Mouse (Mus musculus): ENCODE measurements around the gene Dlg4. TPM values are rescaled to one million over a fixed set of nuclear protein-coding genes. Genes with fewer than 3 reads are reported as not detected.

The Dlg4 gene
- total and polyA plus RNA-seq, 3 experiments = 1.1 to 14.0 (median 12.1) TPM

GRCm38 (mm10) chr11:70017199-70017767 is 541 bp downstream of the Dlg4 start:
- H3K4me1 ChIP-seq (ENCODE audit: insufficient read depth, low read depth, low read length) = peaks cover 70% of the 10 kb centered on the region
- H3K27me3 ChIP-seq (ENCODE audit: insufficient read depth, low read length) = peaks cover 5% of the 10 kb centered on the region; the same call in 1 of the 2 replicates
- H3K4me3 ChIP-seq (ENCODE audit: low read depth, low read length) = no peak overlapping the region
- TF ChIP-seq CTCF (IDR thresholded peaks at IDR 0.05; ENCODE audit: low read depth, low read length) = no peak
- TF ChIP-seq GATA1 (IDR thresholded peaks at IDR 0.05; ENCODE audit: borderline replicate concordance, low read length) = no peak
- TF ChIP-seq TAL1 (conservative IDR thresholded peaks at IDR 0.05; ENCODE audit: low read depth, low read length) = no peak
- TF ChIP-seq POLR2AphosphoS5 (IDR thresholded peaks at IDR 0.05; ENCODE audit: insufficient replicate concordance, low read depth, low read length) = no peak
- no peak for TF ChIP-seq GATA2 (IDR thresholded peaks at IDR 0.05; ENCODE audit: borderline replicate concordance, low read depth, low read length)
- no peak for DNase-seq (ENCODE audit: low spot score)
- no peak for ATAC-seq (ENCODE audit: extremely low read depth, insufficient number of reproducible peaks, low FRiP score, poor library complexity, severe bottlenecking)
- peaks cover 22% of the 10 kb centered on the region for H3K36me3 ChIP-seq (replicated peaks)
- no peaks in the 10 kb centered on the region for H3K9me3 ChIP-seq (replicated peaks)

GRCm38 (mm10) chr11:70018131-70018990 is 1.6 kb downstream of the Dlg4 start:
- DNase-seq (ENCODE audit: low spot score) (no peak), ATAC-seq (ENCODE audit: extremely low read depth, insufficient number of reproducible peaks, low FRiP score, poor library complexity, severe bottlenecking) (no peak)
- peaks cover 6% of the 10 kb centered on the region for H3K27me3 ChIP-seq (ENCODE audit: insufficient read depth, low read length)
- H3K9me3 ChIP-seq (replicated peaks) = no peaks in the 10 kb centered on the region
- H3K36me3 ChIP-seq (replicated peaks) = peaks cover 12% of the 10 kb centered on the region
- TF ChIP-seq POLR2AphosphoS5 (IDR thresholded peaks at IDR 0.05; ENCODE audit: insufficient replicate concordance, low read depth, low read length) = no peak
- TF ChIP-seq GATA1 (IDR thresholded peaks at IDR 0.05; ENCODE audit: borderline replicate concordance, low read length) = no peak
- TF ChIP-seq CTCF (IDR thresholded peaks at IDR 0.05; ENCODE audit: low read depth, low read length) = no peak
- no peak for TF ChIP-seq GATA2 (IDR thresholded peaks at IDR 0.05; ENCODE audit: borderline replicate concordance, low read depth, low read length)
- TF ChIP-seq TAL1 (conservative IDR thresholded peaks at IDR 0.05; ENCODE audit: low read depth, low read length) = no peak
- peaks cover 70% of the 10 kb centered on the region for H3K4me1 ChIP-seq (ENCODE audit: insufficient read depth, low read depth, low read length)
- peak overlapping the region; percentile 64 for H3K4me3 ChIP-seq (ENCODE audit: low read depth, low read length)

- H3K9me3 ChIP-seq (replicated peaks) = no peaks in the 10 kb centered on the region
- no peaks in the 10 kb centered on the region for H3K36me3 ChIP-seq (replicated peaks)
- H3K4me1 ChIP-seq (ENCODE audit: insufficient read depth, low read depth, low read length) = peaks cover 62% of the 10 kb centered on the region
- H3K4me3 ChIP-seq (ENCODE audit: low read depth, low read length) = no peak overlapping the region
- TF ChIP-seq TAL1 (conservative IDR thresholded peaks at IDR 0.05; ENCODE audit: low read depth, low read length) (no peak), POLR2AphosphoS5 (IDR thresholded peaks at IDR 0.05; ENCODE audit: insufficient replicate concordance, low read depth, low read length) (no peak), GATA2 (IDR thresholded peaks at IDR 0.05; ENCODE audit: borderline replicate concordance, low read depth, low read length) (no peak), CTCF (IDR thresholded peaks at IDR 0.05; ENCODE audit: low read depth, low read length) (no peak), GATA1 (IDR thresholded peaks at IDR 0.05; ENCODE audit: borderline replicate concordance, low read length) (no peak)
- H3K27me3 ChIP-seq (ENCODE audit: insufficient read depth, low read length) = peaks cover 18% of the 10 kb centered on the region
- ATAC-seq (ENCODE audit: extremely low read depth, insufficient number of reproducible peaks, low FRiP score, poor library complexity, severe bottlenecking) (no peak), DNase-seq (ENCODE audit: low spot score) (no peak)
These were observed 2.8 kb downstream of the Dlg4 start for GRCm38 (mm10) chr11:70019495-70020021.

GRCm38 (mm10) chr11:70020022-70020631 is 3.4 kb downstream of the Dlg4 start:
- no peak for TF ChIP-seq GATA1 (IDR thresholded peaks at IDR 0.05; ENCODE audit: borderline replicate concordance, low read length)
- no peak for TF ChIP-seq GATA2 (IDR thresholded peaks at IDR 0.05; ENCODE audit: borderline replicate concordance, low read depth, low read length)
- TF ChIP-seq POLR2AphosphoS5 (IDR thresholded peaks at IDR 0.05; ENCODE audit: insufficient replicate concordance, low read depth, low read length) = no peak

GRCm38 (mm10) chr11:70020731-70021263 is 4.1 kb downstream of the Dlg4 start:
- H3K4me1 ChIP-seq (ENCODE audit: insufficient read depth, low read depth, low read length) = peaks cover 53% of the 10 kb centered on the region
- H3K9me3 ChIP-seq (replicated peaks) = no peaks in the 10 kb centered on the region
- peaks cover 30% of the 10 kb centered on the region for H3K27me3 ChIP-seq (ENCODE audit: insufficient read depth, low read length)
- peak; percentile 74 for DNase-seq (ENCODE audit: low spot score)
- TF ChIP-seq GATA2 (IDR thresholded peaks at IDR 0.05; ENCODE audit: borderline replicate concordance, low read depth, low read length) = no peak
- no peak for TF ChIP-seq POLR2AphosphoS5 (IDR thresholded peaks at IDR 0.05; ENCODE audit: insufficient replicate concordance, low read depth, low read length)
- TF ChIP-seq GATA1 (IDR thresholded peaks at IDR 0.05; ENCODE audit: borderline replicate concordance, low read length) = no peak
- peak; percentile 34; the same call in 1 of the 2 replicates for TF ChIP-seq CTCF (IDR thresholded peaks at IDR 0.05; ENCODE audit: low read depth, low read length)
- no peaks in the 10 kb centered on the region for H3K36me3 ChIP-seq (replicated peaks)
- peak; percentile 70 for ATAC-seq (ENCODE audit: extremely low read depth, insufficient number of reproducible peaks, low FRiP score, poor library complexity, severe bottlenecking)
- H3K4me3 ChIP-seq (ENCODE audit: low read depth, low read length) = peak overlapping the region; percentile 70

More at GRCm38 (mm10) chr11:70020022-70020631, 3.4 kb downstream of the Dlg4 start:
- DNase-seq (ENCODE audit: low spot score) (no peak), ATAC-seq (ENCODE audit: extremely low read depth, insufficient number of reproducible peaks, low FRiP score, poor library complexity, severe bottlenecking) (no peak)
- H3K4me3 ChIP-seq (ENCODE audit: low read depth, low read length) = no peak overlapping the region
- no peaks in the 10 kb centered on the region for H3K9me3 ChIP-seq (replicated peaks)
- peaks cover 57% of the 10 kb centered on the region for H3K4me1 ChIP-seq (ENCODE audit: insufficient read depth, low read depth, low read length)
- H3K36me3 ChIP-seq (replicated peaks) = no peaks in the 10 kb centered on the region
- H3K27me3 ChIP-seq (ENCODE audit: insufficient read depth, low read length) = peaks cover 23% of the 10 kb centered on the region

Measured in G1E (cell line).